22 mouse cellular contexts compared by ENCODE assay signal in genomic region chr8:3748761-3749160, GRCm38 (mm10). TPM values are rescaled to one million over a fixed set of nuclear protein-coding genes. Genes with fewer than 3 reads are reported as not detected.
DNase-seq lines count a peak whose midpoint lies in the region; ATAC-seq lines count a peak whose summit lies in the region.
"Had no signal": no experiment of that assay in that cellular context is flagged by ENCODE, and none has a peak within 500 bp of the region (broad histone marks: within the 10 kb centered on the region; RNA-seq: fewer than 3 reads in every experiment).

Gene Cd209a, minus strand, starts transcription at chr8:3748984.

- DNase-seq in frontal cortex, postnatal 36 days (ENCODE audit: low spot score in 2 of 2) = no peak
- DNase-seq in cerebellum, adult 8-10 months = no peak
- DNase-seq in layer of hippocampus, adult 8-10 months (ENCODE audit: low spot score in 2 of 2) = no peak
- no peak for DNase-seq in adrenal gland, adult 2 months
- DNase-seq: adrenal gland, postnatal 10 days; B cell, adult 2 months; cerebellum, adult 18-20 months; cerebellum, postnatal 14 days; gastrocnemius, adult 2 months; gastrocnemius, postnatal 36 days; heart, adult 2 months had no signal

- ATAC-seq in frontal cortex, adult (ENCODE audit: low TSS enrichment) = peak; percentile 83
- ATAC-seq in common myeloid progenitor, adult 5-6 weeks (replicated peaks; ENCODE audit: low read depth, poor library complexity, severe bottlenecking) = peak; percentile 69
- no peak for ATAC-seq in monocyte, adult 5-6 weeks (replicated peaks; ENCODE audit: insufficient number of reproducible peaks, low FRiP score, low TSS enrichment, poor library complexity, severe bottlenecking)
- ATAC-seq: CD4-positive, CD25-positive, alpha-beta regulatory T cell, adult 4 months; forebrain, embryonic 16.5 days; intestine, embryonic 16.5 days had no signal

RNA-seq across cellular contexts. Expression of gene Cd209a, which starts in this region (rescaled TPM):
- 0.27 and 1.2 TPM in 2 replicates for total RNA-seq in common myeloid progenitor, adult 5-6 weeks (2017)
- total RNA-seq in monocyte, adult 5-6 weeks (2017) = 12.6 to 30.8 TPM (median 30.4 TPM) in 3 replicates
- total RNA-seq in layer of hippocampus, adult 8-10 months (2022) = 1 to 10 TPM in 1 of 4 experiments, under 1 TPM in 1, not detected in 2; 0.34 to 1.1 TPM
- under 1 TPM; 0.90 to 0.92 TPM for total RNA-seq in adrenal gland, adult 2 months (2021)
- 0.19 TPM in 1 of 2 replicates, not detected in the other for polyA plus RNA-seq in adrenal gland, adult 2 months (2012; rRNA removed)
- total RNA-seq: adrenal gland, postnatal 4 days; G1E had no signal
- polyA plus RNA-seq: CD4-positive, CD25-positive, alpha-beta regulatory T cell, adult 4 months; forebrain, embryonic 12.5 days; forebrain, embryonic 16.5 days; G1E; heart, adult 2 months; heart, embryonic 11.5 days; hindbrain, embryonic 10.5 days had no signal
